Mouse (Mus musculus) c-Kit-positive CD71-negative TER-119-negative erythroid progenitor cells, embryonic 14.5 days (primary cell): ENCODE data around the gene Polr2h.

Source experiments
- DNase-seq: peaks from one replicate; pipeline ENCODE4 v3.0.0-alpha.2; 2013; ENCODE audit warnings: low read depth

Polr2h gene

DNA sequence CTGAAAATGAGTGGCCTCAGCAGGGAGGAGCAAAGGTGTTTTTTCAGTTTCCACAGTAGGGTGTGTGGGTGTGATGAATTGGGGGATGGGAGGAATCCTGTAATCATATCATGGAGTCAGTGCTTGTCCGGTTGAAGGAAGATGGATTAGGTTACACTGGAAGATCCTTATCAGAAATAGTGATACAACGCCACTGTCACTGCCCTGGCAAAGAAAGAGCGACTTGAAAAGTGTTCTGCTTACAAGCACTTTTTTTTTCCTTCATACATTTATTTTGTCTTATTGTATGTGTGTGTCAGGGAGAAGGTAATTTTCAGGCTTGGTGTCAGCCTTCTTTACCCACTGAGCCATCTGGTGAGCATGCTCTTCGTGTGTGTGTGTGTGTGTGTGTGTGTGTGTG, 5.3 kb downstream of the Polr2h start:
- no peak for DNase-seq

- no peak for DNase-seq
Observed at GRCm38 (mm10) chr16:20723247-20723646, 5.8 kb downstream of the Polr2h start.

DNA sequence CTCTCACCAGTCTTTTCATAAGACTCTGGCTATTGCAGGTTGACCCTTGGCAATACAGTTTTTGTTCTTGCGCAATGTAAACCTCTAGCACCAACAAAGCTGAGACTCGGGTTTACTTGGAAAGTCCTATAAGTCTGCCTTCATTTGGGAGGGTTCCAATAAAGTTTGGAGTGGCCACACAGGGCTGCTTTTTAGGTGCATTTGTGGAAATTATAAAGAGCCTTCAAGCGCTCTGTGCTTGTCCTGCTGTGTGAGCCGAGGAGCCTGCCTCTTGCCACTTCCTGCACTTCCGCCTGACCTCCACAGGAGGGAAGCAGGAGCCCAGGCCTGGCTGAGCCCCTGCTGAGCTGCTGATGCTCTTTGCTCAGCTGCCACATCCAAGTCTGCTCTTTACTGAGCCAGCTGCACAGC, 6.9 kb downstream of the Polr2h start:
- DNase-seq: no peak

GRCm38 (mm10) chr16:20725321-20725720, 7.9 kb downstream of the Polr2h start:
- no peak for DNase-seq

DNA sequence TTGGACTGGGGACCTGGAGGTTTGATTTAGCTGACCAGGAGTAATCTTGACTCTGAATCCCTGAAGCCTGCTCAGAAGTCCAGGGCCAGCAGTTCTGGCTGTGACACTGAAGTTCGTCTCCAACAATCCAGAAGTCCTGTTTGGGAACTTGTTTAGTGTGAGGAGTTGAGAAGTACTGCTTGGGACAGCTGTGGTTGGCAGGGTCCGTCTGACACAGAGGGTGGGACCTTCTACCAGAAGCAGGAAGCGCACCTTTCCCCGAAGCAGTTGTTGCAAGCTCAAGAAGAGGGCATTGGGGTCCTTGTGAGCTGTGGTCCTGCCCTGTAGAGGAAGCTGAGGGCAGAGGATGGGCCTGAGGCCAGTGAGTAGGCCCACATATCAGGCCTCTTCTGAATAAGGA, 8.3 kb downstream of the Polr2h start:
- DNase-seq: no peak

DNA sequence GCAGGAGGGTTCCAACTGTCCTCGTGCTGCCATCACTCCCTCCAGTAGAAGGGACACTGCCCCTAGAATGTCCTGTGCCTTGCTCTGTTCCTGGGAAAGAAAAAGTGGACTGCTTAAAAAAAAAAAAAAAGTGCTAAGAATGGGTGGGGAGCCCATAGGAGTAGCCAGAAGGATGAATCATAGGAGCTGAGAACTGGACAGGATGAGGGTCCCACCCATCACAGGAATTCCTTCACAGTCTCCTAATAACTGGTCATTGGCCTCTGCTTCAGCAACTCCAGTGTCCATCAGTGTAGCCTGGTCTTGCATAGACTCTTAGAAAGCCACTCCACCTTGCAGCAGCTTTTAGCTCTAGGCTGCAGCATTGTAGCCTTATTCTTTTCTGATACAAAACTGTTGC, 8.9 kb downstream of the Polr2h start:
- no peak for DNase-seq

- DNase-seq: no peak
Observed at GRCm38 (mm10) chr16:20730293-20730711, 12.8 kb downstream of the Polr2h start.

DNA sequence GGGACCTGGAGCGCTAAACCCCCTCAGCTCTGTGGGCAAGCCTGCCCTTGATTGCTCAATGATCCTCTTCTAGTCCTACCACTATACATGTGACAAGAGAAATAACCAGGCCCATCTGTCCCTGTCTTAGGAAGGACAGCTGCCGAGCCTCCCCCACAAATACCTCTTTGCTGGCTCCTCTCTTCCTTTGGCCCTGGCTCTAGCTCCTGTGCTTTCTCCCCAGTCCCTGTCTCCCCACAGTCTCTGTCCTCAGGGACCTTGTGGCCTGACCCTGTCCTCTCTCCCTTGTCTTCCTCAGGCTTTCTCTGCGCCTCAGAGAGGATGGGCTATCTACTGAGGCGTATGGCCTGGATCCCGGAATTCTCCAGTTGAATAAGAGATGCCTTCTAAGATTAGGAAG, 14.2 kb downstream of the Polr2h start:
- no peak for DNase-seq

DNA sequence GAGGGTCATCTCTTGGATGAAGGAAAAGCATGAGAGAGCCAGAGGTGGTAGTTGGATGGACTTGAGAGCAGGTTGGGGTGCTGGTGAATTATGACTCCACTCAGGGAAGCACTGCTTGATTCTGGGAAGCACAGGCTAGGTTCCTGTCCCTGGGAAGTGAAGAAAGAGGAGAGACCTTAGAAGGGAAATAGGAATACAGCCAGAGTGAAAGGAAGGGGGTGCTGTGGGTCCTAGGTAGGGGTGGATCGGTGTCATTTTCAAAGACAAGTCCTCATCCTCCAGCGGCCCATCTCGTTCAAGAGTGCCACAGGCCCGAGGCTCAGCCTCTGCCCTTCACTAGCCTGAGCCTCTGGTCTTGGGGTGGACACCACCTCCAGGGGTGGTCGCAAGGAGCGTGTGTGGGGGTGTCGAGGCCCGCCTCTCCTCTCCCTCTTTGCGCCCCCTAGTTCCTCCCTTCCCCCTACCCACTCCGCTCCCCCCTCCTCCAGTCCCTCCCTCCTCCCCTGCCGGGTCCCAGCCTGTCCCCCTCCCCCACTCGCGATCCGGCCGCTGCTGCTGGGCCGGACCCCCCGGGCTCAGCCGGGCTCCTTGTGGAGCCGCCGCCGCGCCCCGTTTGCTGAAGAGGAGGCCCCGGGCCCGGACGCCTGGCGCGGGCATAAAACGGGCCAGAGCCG, 14.9 kb downstream of the Polr2h start:
- no peak for DNase-seq

GRCm38 (mm10) chr16:20732925-20733730, 15.7 kb downstream of the Polr2h start, which contains the start of gene Chrd:
Gene Chrd, plus strand, starts transcription at chr16:20733127.
- DNase-seq: no peak

- DNase-seq: no peak
Observed at GRCm38 (mm10) chr16:20733731-20734730, 16.6 kb downstream of the Polr2h start, which contains the start of gene Thpo. Gene Thpo, minus strand, starts transcription at chr16:20734511.

- no peak for DNase-seq
Observed at GRCm38 (mm10) chr16:20735651-20736050, 18.2 kb downstream of the Polr2h start.

DNA sequence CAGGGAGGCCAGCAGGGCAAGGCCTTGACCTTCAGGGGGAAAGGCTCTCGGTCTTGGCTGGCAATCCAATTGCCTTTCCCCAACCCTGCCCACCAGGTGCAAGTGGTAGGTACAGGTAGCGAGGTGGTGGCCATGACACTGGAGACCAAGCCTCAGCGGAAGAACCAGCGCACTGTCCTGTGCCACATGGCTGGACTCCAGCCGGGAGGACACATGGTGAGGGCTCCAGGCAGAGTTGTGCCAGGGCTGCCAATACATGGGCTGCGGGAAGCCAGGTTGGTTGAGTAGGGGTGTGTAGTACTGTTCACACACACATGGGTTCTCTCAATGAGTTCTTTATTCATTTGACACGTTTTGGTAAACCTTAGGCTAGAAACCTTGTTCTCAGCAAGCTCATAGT, 18.7 kb downstream of the Polr2h start:
- no peak for DNase-seq

DNA sequence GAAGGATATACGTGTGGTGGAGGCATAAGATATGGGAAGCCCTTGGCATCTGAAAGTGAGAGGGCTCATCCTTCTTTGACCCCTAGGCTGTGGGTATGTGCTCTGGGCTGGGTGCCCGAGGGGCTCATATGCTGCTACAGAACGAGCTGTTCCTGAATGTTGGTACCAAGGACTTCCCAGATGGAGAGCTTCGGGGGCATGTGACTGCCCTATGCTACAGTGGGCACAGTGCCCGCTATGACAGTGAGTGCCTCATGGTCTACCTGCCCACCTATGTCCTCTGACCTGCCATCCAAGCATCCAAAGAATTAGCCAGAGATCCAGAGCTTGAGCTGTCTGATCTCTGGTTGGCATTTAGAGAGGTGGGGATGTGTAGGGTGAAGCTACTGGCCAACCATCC, 19.4 kb downstream of the Polr2h start:
- no peak for DNase-seq

GRCm38 (mm10) chr16:20739845-20740244, 22.4 kb downstream of the Polr2h start:
- DNase-seq: no peak

DNA sequence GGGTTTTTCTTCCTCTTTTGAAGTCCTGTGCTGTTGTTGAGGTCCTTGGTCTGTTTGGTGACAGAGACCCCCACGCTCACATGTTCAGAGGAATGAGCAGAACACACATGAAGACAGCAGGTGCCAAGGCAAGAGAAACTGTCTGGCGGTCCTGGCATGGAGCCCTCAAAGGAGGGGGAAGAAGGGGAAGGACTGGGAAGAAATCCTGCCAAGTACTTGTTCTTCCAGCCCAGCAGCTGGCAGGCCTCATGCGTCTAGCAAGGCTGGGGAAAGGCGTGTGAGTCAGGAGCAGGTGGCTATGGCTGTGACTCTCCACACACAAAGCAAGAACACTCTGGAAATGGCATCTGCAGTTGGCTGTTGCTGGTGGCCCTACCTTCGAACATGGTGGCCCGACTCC, 29.2 kb downstream of the Polr2h start:
- DNase-seq: no peak

- no peak for DNase-seq
Observed at GRCm38 (mm10) chr16:20750518-20750917, 33.1 kb downstream of the Polr2h start.

- no peak for DNase-seq
Observed at GRCm38 (mm10) chr16:20756052-20756451, 38.6 kb downstream of the Polr2h start.

GRCm38 (mm10) chr16:20757385-20757784, 39.9 kb downstream of the Polr2h start:
- no peak for DNase-seq

- peak; percentile 31 for DNase-seq
Observed at GRCm38 (mm10) chr16:20761681-20762080, 44.2 kb downstream of the Polr2h start.

- DNase-seq: peak; percentile 40
Observed at GRCm38 (mm10) chr16:20765244-20765643, 47.8 kb downstream of the Polr2h start.
